Mouse (Mus musculus) MN1 (cell line): ENCODE measurements around the gene Gm17728.
"Not testable (repeated sequence)": the region's sequence is repeated elsewhere in the genome, so short reads cannot be mapped to it uniquely, and the experiment has no call there.

ENCODE experiments used
- DNase-seq: peaks from one replicate; pipeline ENCODE4 v3.0.0-alpha.2; 2016; ENCODE audit warnings: low spot score

Gm17728 gene

DNA sequence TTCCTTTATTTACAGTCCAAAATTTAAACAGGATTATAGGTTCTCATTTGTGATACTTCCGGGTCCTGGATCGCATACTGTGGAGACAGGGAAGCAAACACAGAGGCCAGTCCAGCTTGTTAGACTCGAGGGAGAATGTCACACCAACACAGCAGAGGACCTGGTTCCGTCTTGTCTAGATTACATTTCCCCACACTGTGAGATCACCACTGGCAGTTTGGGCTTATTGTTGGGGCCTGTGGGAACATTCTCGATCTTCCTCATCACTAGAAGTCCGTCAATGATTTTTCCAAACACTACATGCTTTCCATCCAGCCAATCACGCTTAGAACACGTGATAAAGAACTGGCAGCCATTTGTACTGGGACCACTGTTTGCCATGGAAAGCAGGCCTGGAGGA, at the start of gene Gm17728:
Gene Gm17728 (plus strand): TSS at position 301 of the 400 bp plus-strand sequence.
- DNase-seq = not testable (repeated sequence)

DNA sequence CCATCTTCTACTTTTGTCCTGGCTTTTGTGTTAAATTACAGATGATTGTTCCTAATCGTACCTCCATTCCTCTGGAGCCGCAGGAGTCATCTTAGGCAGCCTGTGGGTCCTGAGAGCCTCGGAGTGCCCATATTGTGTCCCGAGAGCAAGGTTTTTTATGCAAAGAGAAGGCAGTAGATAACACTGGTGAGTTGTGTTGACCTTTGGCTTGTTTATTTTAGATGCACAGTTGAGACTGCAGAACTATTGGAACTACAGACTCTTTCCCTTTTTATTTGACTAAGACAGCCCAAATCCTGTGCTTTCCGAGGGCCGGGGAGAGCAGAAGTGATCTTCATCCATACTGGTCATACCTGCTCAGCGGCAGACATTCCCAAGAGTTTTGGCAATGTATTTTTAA, 24.4 kb upstream of the Gm17728 start:
- no peak for DNase-seq

DNA sequence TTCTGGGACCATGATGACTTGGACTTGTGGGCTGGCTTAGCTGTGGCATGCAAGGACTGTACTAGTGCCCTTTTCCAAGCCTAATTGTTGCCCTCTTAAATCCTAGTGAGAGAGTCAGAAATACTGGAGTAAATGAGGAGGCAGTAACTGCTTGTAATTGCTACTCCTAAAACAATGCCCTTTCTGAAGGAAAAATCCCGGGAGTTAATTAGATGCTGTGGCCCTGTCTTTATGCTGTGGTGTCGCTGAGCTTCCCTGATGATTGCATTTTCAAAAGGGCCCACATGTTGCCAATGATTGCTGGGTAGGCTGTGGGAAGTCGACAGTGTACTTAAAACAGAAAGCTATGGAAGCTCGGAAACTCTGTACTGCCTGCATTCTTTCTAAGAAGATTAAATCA, 23.3 kb upstream of the Gm17728 start:
- DNase-seq = no peak

DNA sequence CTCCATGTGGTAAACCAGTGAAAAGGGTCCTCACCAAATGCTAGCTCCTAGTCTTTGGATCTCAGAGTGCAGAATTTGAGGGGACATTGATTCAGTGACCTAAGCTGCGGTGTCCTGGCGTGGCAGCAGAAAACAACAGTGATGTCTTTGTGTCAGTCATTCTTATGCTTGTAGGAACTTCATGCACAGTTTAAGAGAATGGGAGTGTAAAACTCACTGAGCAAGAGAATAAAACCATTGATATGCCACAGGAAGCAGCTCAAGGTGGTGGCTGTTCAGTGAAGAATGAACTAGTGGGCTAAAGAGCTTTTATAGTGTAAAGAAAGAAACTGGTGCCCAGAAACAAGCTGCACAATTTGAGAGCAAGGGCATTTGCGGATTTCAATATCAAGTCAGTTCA, 17.9 kb upstream of the Gm17728 start:
- DNase-seq = no peak

DNA sequence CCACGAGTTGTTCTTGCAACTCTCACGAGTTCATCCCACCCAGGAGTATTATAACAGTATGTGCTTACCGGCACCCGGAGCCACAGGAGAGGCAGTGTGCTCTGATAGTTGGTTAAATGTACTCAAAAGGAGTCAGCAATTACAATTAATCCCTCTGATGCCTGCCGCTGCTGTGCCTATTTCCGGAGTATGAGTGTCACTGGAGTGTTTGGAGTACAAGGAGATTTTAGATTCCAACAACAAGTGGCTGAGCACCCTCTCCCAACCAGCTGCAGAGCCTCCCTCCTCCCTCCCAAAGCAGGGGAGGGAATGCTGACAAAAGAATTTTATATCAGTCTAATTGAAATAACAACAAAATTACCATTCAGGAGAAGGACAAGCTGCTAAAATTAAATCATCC, 14.2 kb upstream of the Gm17728 start:
- no peak for DNase-seq

DNA sequence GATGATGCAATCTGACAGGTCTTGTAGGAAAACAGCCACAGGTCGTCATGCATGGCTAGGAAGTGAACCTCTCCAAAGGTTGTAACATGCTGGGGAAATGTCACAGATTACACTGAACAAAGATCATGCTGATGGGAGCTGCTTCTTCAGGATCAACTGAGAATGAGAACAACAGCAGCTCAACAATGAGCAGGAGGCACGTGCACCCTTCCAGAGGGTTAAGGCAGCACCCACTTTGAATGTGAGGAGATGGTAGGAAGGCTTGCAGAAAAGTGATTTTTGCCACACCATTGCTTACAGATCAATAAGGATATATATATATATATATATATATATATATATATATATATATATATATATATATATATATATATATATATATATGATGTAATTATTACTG, 2.8 kb upstream of the Gm17728 start:
- DNase-seq = no peak

DNA sequence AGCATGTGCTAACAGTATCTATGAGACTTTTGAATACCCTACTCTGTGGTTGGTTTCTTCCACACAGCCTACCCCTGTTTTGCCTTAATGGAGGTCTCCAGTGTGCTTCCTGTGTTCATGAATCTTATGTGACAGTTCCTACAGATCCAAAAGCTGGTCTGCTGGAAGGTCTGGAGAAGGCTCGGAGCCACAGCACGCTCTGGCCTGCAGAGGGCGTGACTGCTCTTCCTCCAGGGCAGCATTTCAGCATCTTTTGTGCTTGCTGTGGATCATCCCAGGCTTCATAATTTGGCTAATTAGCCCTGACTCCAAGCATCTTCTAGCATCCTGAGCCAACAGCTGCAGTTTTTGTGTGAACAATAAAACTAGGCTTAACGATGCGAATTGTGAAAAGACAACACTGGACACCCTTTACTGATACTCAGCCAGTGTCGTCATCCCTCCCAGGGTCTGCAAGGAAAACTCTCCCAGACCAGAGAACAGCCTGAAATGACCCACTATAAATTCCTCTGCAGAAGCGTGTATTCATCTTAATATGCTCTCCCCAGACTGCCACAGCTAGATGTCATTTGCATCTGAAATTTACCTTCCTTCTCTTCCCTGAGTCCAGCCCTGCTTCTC, 6.6 kb downstream of the Gm17728 start:
- DNase-seq = no peak

DNA sequence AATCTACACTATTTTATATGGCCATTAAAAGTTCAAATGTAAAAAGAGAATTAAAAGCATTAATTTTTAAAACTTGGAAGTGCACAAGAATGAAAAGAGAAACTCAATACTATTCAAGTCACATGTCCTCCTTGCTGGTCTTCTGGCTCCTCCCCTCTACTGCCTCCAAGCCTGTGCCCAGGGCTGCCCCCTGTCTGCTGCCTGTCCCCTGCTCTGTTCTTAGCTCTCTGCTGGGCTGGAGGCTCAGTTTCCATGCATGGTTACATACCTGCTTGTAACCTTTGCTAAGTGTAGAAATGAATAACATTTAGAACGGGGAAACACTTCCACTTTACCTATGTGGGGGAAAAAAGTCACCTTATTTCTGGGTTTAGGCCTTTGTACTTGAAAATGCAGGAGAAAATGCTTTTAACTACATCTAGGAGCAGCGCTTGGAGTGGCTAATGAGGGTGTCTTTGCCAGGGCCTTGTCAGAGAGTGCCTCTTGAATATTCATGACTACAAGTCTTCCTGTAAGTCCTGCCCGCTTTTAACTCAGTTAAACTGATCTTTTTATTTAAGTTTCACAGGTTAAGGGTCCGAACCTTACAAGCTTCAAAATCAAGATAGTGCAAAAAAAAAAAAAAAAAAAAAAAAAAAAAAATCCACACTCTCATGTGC, 18.3 kb downstream of the Gm17728 start:
- no peak for DNase-seq

DNA sequence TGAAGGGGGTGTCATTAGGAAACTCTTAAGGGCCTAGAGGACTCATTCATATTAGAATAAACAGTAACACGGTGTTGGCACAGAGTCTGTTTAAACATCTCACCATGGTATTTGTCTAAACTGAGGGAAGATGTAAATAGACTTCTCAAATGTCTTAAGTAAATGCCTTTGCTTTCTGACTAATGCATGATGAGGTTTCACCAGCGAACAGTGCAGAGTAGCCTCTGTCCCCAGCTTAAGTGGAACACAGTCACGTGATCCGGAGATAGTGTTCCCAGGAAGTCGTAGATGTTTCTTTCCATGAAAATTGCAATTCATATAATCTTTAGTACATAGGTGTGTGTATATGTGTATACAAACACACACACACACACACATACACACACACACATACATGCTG, 34.5 kb downstream of the Gm17728 start:
- no peak for DNase-seq

DNA sequence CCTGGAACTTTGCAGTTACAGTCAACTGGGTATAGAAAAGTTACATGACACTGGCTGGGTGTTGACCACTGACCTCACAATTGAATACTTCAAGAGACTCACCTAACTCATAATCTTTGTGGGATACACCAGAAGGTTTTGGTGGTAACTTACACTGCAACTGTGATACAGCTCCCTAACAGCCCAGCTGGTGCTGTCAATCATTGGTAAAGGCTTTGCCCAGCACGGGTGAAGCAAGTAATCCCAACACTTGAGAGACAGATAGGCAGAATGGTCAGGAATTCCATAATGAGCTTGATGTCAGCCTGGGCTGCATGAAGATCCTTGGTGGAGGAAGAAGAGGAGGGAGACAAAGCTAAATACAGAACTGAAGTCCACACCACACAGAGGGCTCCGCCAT, 39.0 kb downstream of the Gm17728 start:
- no peak for DNase-seq
